Mouse (Mus musculus) small intestine, adult 2 months (tissue): ENCODE data around the gene Pik3c2a. TPM values are rescaled to one million over a fixed set of nuclear protein-coding genes. Genes with fewer than 3 reads are reported as not detected.

Source experiments
- H3K27ac ChIP-seq: fragments of 200-500 bp; 2 replicates; pipeline ENCODE4 v1.5.1; 2012; ENCODE audit warnings: low read depth, low read length, control low read depth, inconsistent platforms; ENCODE audit not compliant: insufficient read depth
- H3K27me3 ChIP-seq: fragments of 200-500 bp; 2 replicates; pipeline ENCODE4 v1.6.1; 2012; ENCODE audit warnings: mild to moderate bottlenecking, moderate library complexity, low read length, inconsistent platforms; ENCODE audit not compliant: control insufficient read depth, insufficient read depth
- H3K36me3 ChIP-seq: fragments of 200-500 bp; 2 replicates; pipeline ENCODE4 v1.6.1; 2012; ENCODE audit warnings: mild to moderate bottlenecking, low read length, control low read depth, inconsistent platforms; ENCODE audit not compliant: control insufficient read depth, insufficient read depth
- H3K4me1 ChIP-seq: fragments of 200-500 bp; 2 replicates; pipeline ENCODE4 v1.6.1; 2012; ENCODE audit warnings: low read length, inconsistent platforms, mixed read lengths; ENCODE audit not compliant: control insufficient read depth, insufficient read depth, insufficient read length
- H3K4me3 ChIP-seq: fragments of 200-500 bp; 2 replicates; pipeline ENCODE4 v1.5.1; 2012; ENCODE audit warnings: low read depth, mild to moderate bottlenecking, control low read depth, inconsistent platforms, low read length, moderate library complexity
- CTCF ChIP-seq: fragments of 200-500 bp; IDR thresholded peaks from 2 replicates; pipeline ENCODE4 v1.5.1; 2012; ENCODE audit warnings: low read depth, mild to moderate bottlenecking, control low read depth, inconsistent platforms, low read length, moderate library complexity, mixed read lengths; ENCODE audit not compliant: insufficient replicate concordance, insufficient read length; ENCODE audit errors: extremely low read depth
- POLR2A ChIP-seq: fragments of 200-500 bp; IDR thresholded peaks from 2 replicates; pipeline ENCODE4 v1.6.1; 2012; ENCODE audit warnings: low read depth, mild to moderate bottlenecking, control low read depth, inconsistent platforms, low read length, moderate library complexity
- WGBS: fragments of 180-500 bp; shearing (Covaris S2); methylation state at CpG from one replicate; pipeline ENCODE4 v1.1.7; 2018; 5-methylcytosine and 5-hydroxymethylcytosine counted together
- polyA plus RNA-seq: library from polyadenylated mRNA; depleted of rRNA; stranded (reverse); fragments of >200 nt; gene quantifications from 2 replicates; pipeline ENCODE4 v1.2.3, GENCODE M21; 2012; rRNA removed

Pik3c2a gene
- 1.4 and 1.6 TPM in 2 replicates for polyA plus RNA-seq

- TF ChIP-seq POLR2A (peak; percentile 92), CTCF (no peak)
- Histone ChIP-seq H3K27me3 (no peaks in the 10 kb centered on the region), H3K4me3 (peak within 1 kb of the TSS; percentile 98), H3K4me1 (peaks cover 8% of the 10 kb centered on the region; the same call in 1 of the 2 replicates), H3K27ac (peak within 1 kb of the TSS; percentile 80), H3K36me3 (0 out of 2 replicates have a peak, but pooled peaks cover 3% of the 10 kb centered on the region)
- under 1% methylated on average over 72 of the region's 72 CpGs for whole genome bisulfite sequencing
Measured at GRCm38 (mm10) chr7:116443004-116443696, at the start of gene Pik3c2a. Gene Pik3c2a (minus strand): TSS chr7:116443449.

GRCm38 (mm10) chr7:116491113-116491512, 47.9 kb upstream of the Pik3c2a start:
- H3K4me1 ChIP-seq = no peaks in the 10 kb centered on the region
- H3K4me3 ChIP-seq = no peak overlapping the region
- no peaks in the 10 kb centered on the region for H3K27me3 ChIP-seq
- WGBS = 69% methylated on average over 4 of the region's 4 CpGs
- TF ChIP-seq CTCF (no peak), POLR2A (no peak)
- H3K27ac ChIP-seq = no peak overlapping the region
- H3K36me3 ChIP-seq = no peaks in the 10 kb centered on the region

- peaks cover 3% of the 10 kb centered on the region; the same call in 1 of the 2 replicates for H3K4me1 ChIP-seq
- TF ChIP-seq CTCF (no peak), POLR2A (no peak)
Measured at GRCm38 (mm10) chr7:116485062-116485601, 41.9 kb upstream of the Pik3c2a start.

GRCm38 (mm10) chr7:116484213-116484612, 41.0 kb upstream of the Pik3c2a start:
- WGBS = 61% methylated on average over 5 of the region's 5 CpGs

More at GRCm38 (mm10) chr7:116485062-116485601, 41.9 kb upstream of the Pik3c2a start:
- no peak overlapping the region for H3K4me3 ChIP-seq
- H3K27ac ChIP-seq = no peak overlapping the region
- no peaks in the 10 kb centered on the region for H3K36me3 ChIP-seq
- 87% methylated on average over 1 of the region's 1 CpGs for WGBS
- H3K27me3 ChIP-seq = no peaks in the 10 kb centered on the region

GRCm38 (mm10) chr7:116483782-116484181, 40.5 kb upstream of the Pik3c2a start:
- H3K27me3 ChIP-seq = no peaks in the 10 kb centered on the region
- WGBS = 79% methylated on average over 5 of the region's 5 CpGs
- H3K27ac ChIP-seq = no peak overlapping the region
- TF ChIP-seq POLR2A (no peak), CTCF (no peak)
- H3K4me1 ChIP-seq = peaks cover 3% of the 10 kb centered on the region; the same call in 1 of the 2 replicates
- no peaks in the 10 kb centered on the region for H3K36me3 ChIP-seq
- no peak overlapping the region for H3K4me3 ChIP-seq

More at GRCm38 (mm10) chr7:116484213-116484612, 41.0 kb upstream of the Pik3c2a start:
- no peaks in the 10 kb centered on the region for H3K36me3 ChIP-seq
- no peak for TF ChIP-seq POLR2A
- TF ChIP-seq CTCF = no peak
- no peak overlapping the region for H3K4me3 ChIP-seq
- peaks cover 3% of the 10 kb centered on the region; the same call in 1 of the 2 replicates for H3K4me1 ChIP-seq
- no peaks in the 10 kb centered on the region for H3K27me3 ChIP-seq
- no peak overlapping the region for H3K27ac ChIP-seq

- Histone ChIP-seq H3K27ac (no peak overlapping the region), H3K27me3 (no peaks in the 10 kb centered on the region), H3K36me3 (no peaks in the 10 kb centered on the region), H3K4me3 (no peak overlapping the region), H3K4me1 (peaks cover 3% of the 10 kb centered on the region; the same call in 1 of the 2 replicates)
- TF ChIP-seq CTCF (no peak), POLR2A (no peak)
- WGBS = 12% methylated on average over 1 of the region's 1 CpGs
Measured at GRCm38 (mm10) chr7:116483106-116483505, 39.9 kb upstream of the Pik3c2a start.

- Histone ChIP-seq H3K4me3 (no peak overlapping the region), H3K27me3 (no peaks in the 10 kb centered on the region), H3K27ac (0 out of 2 replicates have a peak overlapping the region, but pooled peaks have one; percentile 25), H3K36me3 (no peaks in the 10 kb centered on the region), H3K4me1 (no peaks in the 10 kb centered on the region)
- WGBS = 67% methylated on average over 5 of the region's 5 CpGs
- TF ChIP-seq POLR2A = no peak
- no peak for TF ChIP-seq CTCF
Measured at GRCm38 (mm10) chr7:116476264-116476663, 33.0 kb upstream of the Pik3c2a start.
